Mouse (Mus musculus): ENCODE data around the gene Galnt5. TPM values are rescaled to one million over a fixed set of nuclear protein-coding genes. Genes with fewer than 3 reads are reported as not detected.
A peak's percentile ranks its signal among the peaks of the same experiment; 100 is the strongest.

The Galnt5 gene
- total RNA-seq (2021), result under 1 TPM in 1 of 2 experiments, not detected in 1; 0.12 TPM
- long read RNA-seq, result 0 reads

DNA sequence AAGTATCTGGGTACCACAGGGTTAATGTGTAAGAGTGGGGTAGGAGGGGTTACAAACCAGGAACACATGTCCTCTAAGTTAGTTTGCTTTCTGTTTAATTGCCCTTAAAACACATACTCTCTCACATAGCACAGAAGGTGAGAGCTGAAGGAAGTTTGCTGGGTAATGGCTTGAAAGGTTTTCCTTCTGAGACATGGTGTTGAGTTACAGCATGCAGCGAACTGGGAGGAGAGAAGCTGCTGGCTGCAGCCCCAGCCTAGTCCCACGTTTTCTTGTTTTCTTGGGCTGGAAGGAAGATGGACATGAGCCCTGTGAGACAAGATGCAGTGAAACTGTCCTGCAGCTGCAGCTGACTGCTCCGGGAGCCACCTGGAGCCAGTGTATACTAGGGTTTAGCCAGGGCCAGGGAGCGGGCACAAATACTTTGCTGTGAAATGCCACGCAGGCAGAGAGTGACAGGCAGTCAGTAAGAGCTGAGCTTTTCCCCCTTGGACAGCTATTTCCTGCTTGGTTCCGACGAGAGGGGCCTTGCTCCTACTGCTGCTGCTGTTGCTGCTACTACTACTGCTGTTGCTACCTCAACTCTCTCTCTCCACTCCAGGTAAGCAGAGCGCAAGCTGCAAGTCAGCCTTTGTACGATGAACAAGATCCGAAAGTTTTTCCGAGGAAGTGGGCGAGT, at the start of gene Galnt5:
TSS of gene Galnt5 (plus strand) at position 133 of the 679 bp plus-strand sequence.
- no peak for DNase-seq (ENCODE audit: low spot score in 2 of 2)

- peak in 1 of 2 experiments; percentile 54 for DNase-seq (ENCODE audit: low spot score in 2 of 2)
Observed at GRCm38 (mm10) chr2:57951620-57952019, 46.1 kb upstream of the Galnt5 start.

GRCm38 (mm10) chr2:57960786-57961185, 36.9 kb upstream of the Galnt5 start:
- peak; percentile 63 to 86 for DNase-seq (ENCODE audit: low spot score in 2 of 2)

DNA sequence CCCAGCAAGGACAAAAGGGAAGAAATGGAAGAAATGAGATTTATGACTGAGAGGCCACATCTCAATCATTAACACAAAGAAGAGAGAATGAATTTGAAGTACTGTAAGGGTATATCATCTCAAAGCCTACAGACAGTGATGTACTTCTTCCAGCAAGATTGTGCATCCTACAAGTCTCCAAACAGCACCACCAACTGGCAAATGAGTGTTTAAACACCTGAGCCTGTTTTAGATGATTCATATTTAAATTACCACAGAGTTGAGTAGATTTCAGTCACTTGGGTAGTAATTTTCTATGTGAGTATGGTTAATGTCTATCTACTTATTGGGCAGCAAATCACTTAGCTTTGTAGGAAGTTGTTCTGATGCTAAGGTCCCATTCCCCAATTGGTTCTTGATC, 15.4 kb upstream of the Galnt5 start:
- DNase-seq (ENCODE audit: low spot score in 2 of 2), result no peak

GRCm38 (mm10) chr2:57991084-57991483, 6.6 kb upstream of the Galnt5 start:
- peak in 1 of 2 experiments; percentile 35 for DNase-seq (ENCODE audit: low spot score in 2 of 2)

GRCm38 (mm10) chr2:58001497-58001896, 3.8 kb downstream of the Galnt5 start:
- DNase-seq (ENCODE audit: low spot score in 2 of 2), result no peak

- DNase-seq (ENCODE audit: low spot score in 2 of 2), result peak in 1 of 2 experiments; percentile 36
Observed at GRCm38 (mm10) chr2:58007081-58007480, 9.4 kb downstream of the Galnt5 start.

DNA sequence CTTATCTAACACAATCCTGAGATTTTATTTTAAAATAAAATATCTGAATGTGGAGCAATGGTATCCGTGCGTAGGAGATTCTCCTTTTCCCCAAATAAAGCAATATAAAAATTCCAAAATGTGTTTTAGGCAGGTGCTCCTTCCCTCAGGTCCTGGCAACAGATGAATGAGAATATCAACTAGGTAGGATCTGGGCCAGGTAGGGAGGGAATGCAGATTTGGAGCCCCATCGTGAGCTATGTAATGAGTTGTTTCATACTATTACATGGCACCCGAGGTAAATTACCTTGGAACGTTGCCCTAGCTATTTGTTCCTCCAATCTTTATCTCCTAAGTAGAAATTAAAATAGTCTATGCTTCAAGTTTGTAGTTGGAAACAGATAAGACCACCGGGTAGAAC, 25.9 kb downstream of the Galnt5 start:
- DNase-seq (ENCODE audit: low spot score in 2 of 2), result no peak

DNA sequence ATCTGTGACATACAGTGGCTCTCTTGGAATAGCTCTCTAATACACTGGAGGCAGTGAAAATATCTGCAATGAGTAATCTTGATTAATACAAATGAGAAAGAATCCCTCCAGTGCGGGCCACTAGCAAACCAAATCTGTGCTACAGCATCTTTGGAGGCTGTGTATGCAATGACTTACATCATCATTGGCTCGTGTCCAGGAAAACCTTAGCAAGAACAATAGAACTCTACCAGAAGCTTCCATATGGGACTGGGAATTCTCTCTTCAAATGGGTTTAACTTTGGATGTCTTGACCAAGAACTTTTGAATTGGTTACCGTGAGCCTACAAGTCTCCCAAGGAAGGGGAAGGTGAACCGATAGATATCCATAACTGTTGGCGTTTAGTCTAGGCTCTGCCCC, 29.1 kb downstream of the Galnt5 start:
- DNase-seq (ENCODE audit: low spot score in 2 of 2), result peak in 1 of 2 experiments; percentile 24

DNA sequence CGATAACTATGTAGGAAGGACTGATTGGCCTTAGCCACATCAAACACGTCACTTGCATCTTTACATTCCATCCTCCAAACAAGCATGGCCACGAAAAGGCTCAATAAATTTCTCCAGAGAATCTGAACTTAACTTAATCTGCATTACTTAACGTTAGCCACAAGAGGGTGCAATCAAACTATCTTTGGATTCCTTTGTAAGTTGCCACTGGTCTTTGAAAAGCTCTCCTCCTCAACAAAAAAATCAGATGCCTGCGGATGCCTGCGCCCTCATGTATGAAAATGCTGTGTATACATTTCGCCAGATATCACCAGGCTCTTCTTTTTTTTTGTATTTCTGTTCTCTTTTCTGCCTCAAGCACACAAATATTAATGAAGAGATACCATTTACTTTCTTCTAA, 31.7 kb downstream of the Galnt5 start:
- DNase-seq (ENCODE audit: low spot score in 2 of 2), result peak in 1 of 2 experiments; percentile 56

GRCm38 (mm10) chr2:58031431-58031830, 33.7 kb downstream of the Galnt5 start:
- no peak for DNase-seq (ENCODE audit: low spot score in 2 of 2)

- no peak for DNase-seq (ENCODE audit: low spot score in 2 of 2)
Observed at GRCm38 (mm10) chr2:58035635-58036034, 38.0 kb downstream of the Galnt5 start.

DNA sequence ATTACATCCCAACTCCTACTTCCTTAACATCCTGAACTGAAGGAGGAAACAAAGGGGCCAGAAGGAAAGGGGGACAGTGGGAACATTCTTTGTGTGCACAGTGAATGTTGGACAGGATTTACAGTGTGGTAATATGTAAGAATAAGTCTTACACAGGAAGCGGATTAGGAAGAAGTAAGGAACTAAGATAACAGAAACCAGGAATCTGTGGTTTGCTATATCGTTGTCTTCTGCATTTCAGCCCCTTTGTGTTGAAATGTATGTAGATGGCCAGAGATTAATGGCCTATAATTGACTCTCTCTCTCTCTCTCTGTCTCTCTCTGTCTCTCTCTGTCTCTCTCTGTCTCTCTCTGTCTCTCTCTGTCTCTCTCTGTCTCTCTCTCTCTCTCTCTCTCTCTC, 39.2 kb downstream of the Galnt5 start:
- DNase-seq (ENCODE audit: low spot score in 2 of 2), result no peak

DNA sequence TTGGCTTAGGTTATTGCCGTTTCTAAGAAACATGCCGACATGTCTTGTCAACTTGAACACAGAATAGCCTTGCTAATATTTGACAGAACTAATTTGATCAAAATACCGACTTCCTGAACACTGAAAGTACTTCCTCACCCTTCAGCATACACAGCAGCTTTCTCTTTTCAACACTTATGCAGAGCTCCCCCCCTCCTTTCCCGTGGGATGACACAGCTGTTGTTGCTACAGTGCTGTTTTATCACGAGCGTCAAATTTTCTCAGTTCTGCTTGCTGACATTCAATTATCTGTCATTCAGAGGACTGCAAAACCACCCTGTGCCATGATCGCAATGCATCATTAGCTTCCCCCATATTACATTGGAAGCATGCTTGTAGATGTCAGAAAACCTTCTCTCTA, 44.2 kb downstream of the Galnt5 start:
- peak; percentile 45 to 74 for DNase-seq (ENCODE audit: low spot score in 2 of 2)

DNA sequence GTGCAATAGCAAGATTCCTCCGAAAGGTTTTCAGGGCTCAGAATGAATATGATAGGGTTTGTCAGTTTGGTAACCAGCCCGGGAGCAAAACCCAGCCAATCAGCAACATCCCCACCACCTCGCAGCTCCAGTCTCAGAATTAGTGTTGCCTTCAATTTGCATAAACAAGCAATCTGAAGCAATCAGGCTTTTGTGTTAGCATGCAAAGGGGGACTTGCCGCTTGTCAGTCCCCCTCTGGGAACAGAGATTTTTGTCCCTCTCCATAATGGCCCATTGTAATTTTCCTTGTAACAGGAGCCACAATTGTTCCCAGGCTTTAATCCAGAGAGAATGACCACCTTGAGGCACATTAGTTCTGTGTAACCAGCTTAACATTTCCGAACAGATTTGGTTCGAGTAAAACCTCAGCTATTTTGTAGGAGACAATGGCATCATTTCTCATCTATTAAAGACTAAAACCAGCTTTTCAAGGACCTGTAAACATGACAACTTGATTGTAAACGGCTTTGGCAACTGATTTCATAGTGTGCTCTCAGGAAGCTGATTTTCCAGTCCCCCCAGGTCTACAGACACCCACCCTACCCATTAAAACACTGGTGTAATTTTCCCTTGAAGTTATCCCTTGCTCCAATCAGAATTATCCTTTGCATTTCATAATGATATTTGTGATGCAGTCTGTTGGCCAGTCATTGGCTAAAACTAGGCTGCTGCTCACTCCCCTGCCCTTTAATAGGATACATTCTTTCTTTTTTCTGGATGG, 55.3 kb downstream of the Galnt5 start, which contains the start of gene Ermn:
TSS of gene Ermn (minus strand) at position 44 of the 761 bp plus-strand sequence.
- DNase-seq (ENCODE audit: low spot score in 2 of 2), result peak in 1 of 2 experiments; percentile 55

DNA sequence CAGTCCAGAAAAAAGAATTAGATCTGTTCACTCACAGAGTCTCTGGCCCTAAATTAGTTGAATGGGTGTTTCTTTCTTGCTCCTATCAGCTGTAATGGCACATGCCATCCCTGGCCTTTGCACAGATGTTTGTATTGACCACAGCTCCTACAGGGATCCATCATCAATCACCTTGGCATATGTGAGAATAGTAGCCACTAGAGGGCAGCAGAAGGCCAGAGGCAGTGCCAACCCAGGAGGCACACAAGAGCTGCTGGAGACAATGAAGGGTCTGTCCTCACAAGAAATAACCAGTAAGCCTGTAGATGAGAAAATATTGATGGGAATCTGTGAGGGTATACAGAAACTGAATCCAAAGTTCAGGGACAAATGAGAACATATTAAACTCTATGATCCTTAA, 57.7 kb downstream of the Galnt5 start:
- peak; percentile 40 to 83 for DNase-seq (ENCODE audit: low spot score in 2 of 2)

DNA sequence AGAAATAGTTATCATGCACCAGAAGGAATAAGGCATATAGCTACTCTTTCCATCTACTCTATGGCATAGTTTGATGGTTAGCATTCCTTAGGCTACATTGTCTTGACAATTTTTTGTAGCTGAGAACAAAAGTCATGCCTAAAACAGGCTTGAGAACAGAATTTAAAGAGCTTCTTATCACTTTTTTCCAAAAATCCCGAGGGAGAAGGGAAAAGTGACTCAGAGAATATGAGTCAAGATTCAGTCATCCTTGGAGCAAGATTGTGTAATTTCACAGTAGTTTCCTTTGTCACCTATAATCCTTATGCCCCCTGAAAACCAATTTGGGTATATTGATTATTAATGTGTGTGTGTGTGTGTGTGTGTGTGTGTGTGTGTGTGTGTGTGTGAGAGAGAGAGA, 82.2 kb downstream of the Galnt5 start:
- no peak for DNase-seq (ENCODE audit: low spot score in 2 of 2)

DNA sequence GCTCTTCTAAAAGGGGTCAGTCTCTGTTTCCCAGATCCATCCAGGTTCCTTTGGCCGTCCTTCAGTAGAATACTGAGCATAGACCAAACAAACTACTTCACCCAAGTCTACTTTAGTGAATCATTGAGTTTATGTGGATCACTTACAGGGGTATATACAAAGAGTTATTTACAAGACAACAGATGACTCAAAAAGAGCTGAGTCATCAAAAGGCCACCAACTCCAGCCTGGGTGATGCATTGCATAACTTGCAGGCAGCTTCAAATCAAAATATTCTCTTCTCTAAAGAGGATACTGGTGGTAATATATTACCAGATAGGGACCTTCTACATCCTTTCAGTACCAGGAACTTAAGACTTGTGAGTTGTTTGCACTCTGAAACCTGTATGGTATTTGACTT, 88.7 kb downstream of the Galnt5 start:
- no peak for DNase-seq (ENCODE audit: low spot score in 2 of 2)

DNA sequence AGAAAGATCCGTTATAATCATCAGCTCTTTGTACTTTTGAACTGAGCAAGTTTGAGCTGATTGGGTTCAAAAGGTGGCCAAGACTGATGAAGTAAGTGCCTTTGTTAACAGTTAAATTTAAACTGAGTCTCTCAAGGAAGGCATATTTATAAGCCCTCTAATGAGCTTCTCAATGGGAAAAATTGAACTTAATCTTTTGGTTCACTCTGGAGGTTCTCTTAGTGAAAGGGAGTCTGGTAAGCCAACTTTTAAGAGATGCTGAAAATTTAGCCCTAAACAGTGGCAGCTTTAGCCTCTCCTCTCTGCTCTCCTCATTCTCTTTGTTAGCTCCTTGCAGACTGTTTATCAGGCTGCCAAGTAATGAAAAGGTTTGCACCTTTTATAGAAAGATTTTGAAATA, 97.1 kb downstream of the Galnt5 start:
- DNase-seq (ENCODE audit: low spot score in 2 of 2), result no peak
